Mouse (Mus musculus): ENCODE data around the gene Spaca4. TPM values are rescaled to one million over a fixed set of nuclear protein-coding genes. Genes with fewer than 3 reads are reported as not detected.

The Spaca4 gene
- polyA plus RNA-seq, 1 experiment, result not detected

GRCm38 (mm10) chr7:45739162-45739763 lies 13.7 kb upstream of the Spaca4 start:
- no peaks in the 10 kb centered on the region for H3K4me1 ChIP-seq (ENCODE audit: control insufficient read depth, insufficient read depth, low read length)
- H3K27ac ChIP-seq (ENCODE audit: insufficient read depth, low read length), result no peak overlapping the region
- TF ChIP-seq CTCF (IDR thresholded peaks at IDR 0.05; ENCODE audit: extremely low read depth, insufficient read depth, low read length) (peak; percentile 86), POLR2A (IDR thresholded peaks at IDR 0.05; ENCODE audit: extremely low read depth, insufficient read depth, low read length) (no peak)
- H3K4me3 ChIP-seq (ENCODE audit: insufficient read depth, low read length), result no peak overlapping the region

DNA sequence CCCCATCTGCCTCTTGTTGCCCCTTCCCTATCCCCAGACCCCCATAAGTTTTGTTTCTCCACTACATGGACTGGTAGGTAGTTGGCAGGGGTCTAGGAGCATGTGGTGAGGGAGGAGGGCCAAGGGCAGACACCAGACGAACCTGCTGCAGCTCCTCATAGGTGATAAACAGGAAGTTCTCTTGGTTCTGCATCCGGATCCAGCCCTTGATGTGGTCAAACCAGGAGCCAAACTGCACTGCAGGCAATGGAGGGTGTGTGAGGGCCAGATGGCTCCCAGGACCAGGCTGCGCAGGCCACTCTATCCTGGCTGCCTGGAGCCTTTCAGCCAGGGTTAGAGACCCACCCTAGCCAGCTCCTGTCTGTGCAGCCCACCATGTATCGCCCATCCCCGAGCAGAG lies 7.9 kb upstream of the Spaca4 start:
- Histone ChIP-seq H3K4me3 (ENCODE audit: insufficient read depth, low read length) (no peak overlapping the region), H3K4me1 (ENCODE audit: control insufficient read depth, insufficient read depth, low read length) (no peaks in the 10 kb centered on the region), H3K27ac (ENCODE audit: insufficient read depth, low read length) (no peak overlapping the region)
- TF ChIP-seq CTCF (IDR thresholded peaks at IDR 0.05; ENCODE audit: extremely low read depth, insufficient read depth, low read length) (no peak), POLR2A (IDR thresholded peaks at IDR 0.05; ENCODE audit: extremely low read depth, insufficient read depth, low read length) (no peak)

DNA sequence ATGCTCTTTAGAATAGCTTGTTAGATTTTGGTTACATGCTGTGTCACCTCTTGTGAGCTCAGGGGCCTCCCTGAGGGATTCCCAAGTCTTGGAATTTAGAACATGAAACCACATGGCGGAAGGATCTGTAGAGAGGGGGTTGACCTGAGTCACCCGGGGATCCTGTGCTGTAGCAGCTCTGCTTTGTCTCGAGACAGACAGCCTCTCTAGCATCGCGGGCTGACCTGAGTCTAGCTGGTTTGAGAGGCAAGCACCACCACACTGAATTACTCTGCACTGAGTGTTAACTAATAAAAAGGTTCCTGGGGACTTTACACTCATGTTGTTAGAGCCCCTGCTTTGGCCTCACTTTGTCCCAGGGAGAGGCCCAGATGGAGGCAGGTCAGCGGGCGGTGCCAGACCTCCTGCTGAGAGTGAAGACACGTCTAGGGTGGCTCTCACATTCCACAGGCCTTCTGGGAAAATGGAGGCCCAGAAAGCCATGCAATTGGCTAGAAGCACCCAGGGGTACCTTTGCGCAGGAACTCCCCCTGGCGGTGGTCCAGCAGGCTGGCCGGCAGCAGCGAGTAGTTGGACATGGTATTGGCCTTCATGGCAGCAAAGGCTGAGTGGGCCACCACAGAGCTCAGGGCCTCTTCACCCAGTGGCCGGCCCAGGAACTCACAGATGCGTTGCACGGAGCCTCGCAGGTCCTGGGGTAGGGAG lies 5.3 kb upstream of the Spaca4 start:
- no peak overlapping the region for H3K4me3 ChIP-seq (ENCODE audit: insufficient read depth, low read length)
- no peaks in the 10 kb centered on the region for H3K4me1 ChIP-seq (ENCODE audit: control insufficient read depth, insufficient read depth, low read length)
- no peak overlapping the region for H3K27ac ChIP-seq (ENCODE audit: insufficient read depth, low read length)
- TF ChIP-seq CTCF (IDR thresholded peaks at IDR 0.05; ENCODE audit: extremely low read depth, insufficient read depth, low read length), result no peak
- no peak for TF ChIP-seq POLR2A (IDR thresholded peaks at IDR 0.05; ENCODE audit: extremely low read depth, insufficient read depth, low read length)

GRCm38 (mm10) chr7:45727625-45728024 lies 2.0 kb upstream of the Spaca4 start:
- no peak overlapping the region for H3K4me3 ChIP-seq (ENCODE audit: insufficient read depth, low read length)
- TF ChIP-seq POLR2A (IDR thresholded peaks at IDR 0.05; ENCODE audit: extremely low read depth, insufficient read depth, low read length), result no peak
- TF ChIP-seq CTCF (IDR thresholded peaks at IDR 0.05; ENCODE audit: extremely low read depth, insufficient read depth, low read length), result no peak

DNA sequence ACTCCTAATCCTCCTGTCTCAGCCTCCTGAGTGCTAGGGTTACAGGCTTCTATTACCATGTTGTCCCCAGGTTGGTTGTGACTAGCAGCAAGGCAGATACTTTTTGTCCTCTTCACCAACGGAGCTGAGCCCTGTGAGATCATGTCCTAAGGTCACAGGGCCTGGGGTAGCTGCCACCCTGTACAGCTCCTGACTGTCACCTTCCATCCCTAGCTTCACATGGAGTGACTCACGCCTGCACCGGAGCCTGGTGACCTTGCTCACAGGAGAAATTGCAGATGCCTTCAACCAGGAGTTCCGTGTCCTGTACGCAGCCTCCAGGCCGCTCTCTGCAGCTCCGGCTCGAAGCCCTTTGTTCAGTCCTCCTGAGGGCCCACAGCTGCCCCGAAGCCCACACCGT lies 806 bp upstream of the Spaca4 start:
- TF ChIP-seq CTCF (IDR thresholded peaks at IDR 0.05; ENCODE audit: extremely low read depth, insufficient read depth, low read length) (no peak), POLR2A (IDR thresholded peaks at IDR 0.05; ENCODE audit: extremely low read depth, insufficient read depth, low read length) (no peak)
- H3K27ac ChIP-seq (ENCODE audit: insufficient read depth, low read length), result no peak overlapping the region
- H3K4me3 ChIP-seq (ENCODE audit: insufficient read depth, low read length), result no peak overlapping the region
- H3K4me1 ChIP-seq (ENCODE audit: control insufficient read depth, insufficient read depth, low read length), result no peaks in the 10 kb centered on the region

More at GRCm38 (mm10) chr7:45727625-45728024, 2.0 kb upstream of the Spaca4 start:
- no peaks in the 10 kb centered on the region for H3K4me1 ChIP-seq (ENCODE audit: control insufficient read depth, insufficient read depth, low read length)
- H3K27ac ChIP-seq (ENCODE audit: insufficient read depth, low read length), result no peak overlapping the region

GRCm38 (mm10) chr7:45725151-45725550 lies 462 bp downstream of the Spaca4 start:
- no peak for TF ChIP-seq CTCF (IDR thresholded peaks at IDR 0.05; ENCODE audit: extremely low read depth, insufficient read depth, low read length)
- no peak for TF ChIP-seq POLR2A (IDR thresholded peaks at IDR 0.05; ENCODE audit: extremely low read depth, insufficient read depth, low read length)
- Histone ChIP-seq H3K27ac (ENCODE audit: insufficient read depth, low read length) (no peak overlapping the region), H3K4me3 (ENCODE audit: insufficient read depth, low read length) (no peak overlapping the region), H3K4me1 (ENCODE audit: control insufficient read depth, insufficient read depth, low read length) (no peaks in the 10 kb centered on the region)

GRCm38 (mm10) chr7:45723781-45724180 lies 1.8 kb downstream of the Spaca4 start:
- Histone ChIP-seq H3K4me3 (ENCODE audit: insufficient read depth, low read length) (no peak overlapping the region), H3K27ac (ENCODE audit: insufficient read depth, low read length) (no peak overlapping the region), H3K4me1 (ENCODE audit: control insufficient read depth, insufficient read depth, low read length) (no peaks in the 10 kb centered on the region; the same call in 1 of the 2 replicates)
- TF ChIP-seq POLR2A (IDR thresholded peaks at IDR 0.05; ENCODE audit: extremely low read depth, insufficient read depth, low read length), result no peak
- no peak for TF ChIP-seq CTCF (IDR thresholded peaks at IDR 0.05; ENCODE audit: extremely low read depth, insufficient read depth, low read length)

- Histone ChIP-seq H3K4me1 (ENCODE audit: control insufficient read depth, insufficient read depth, low read length) (no peaks in the 10 kb centered on the region; the same call in 1 of the 2 replicates), H3K4me3 (ENCODE audit: insufficient read depth, low read length) (no peak overlapping the region), H3K27ac (ENCODE audit: insufficient read depth, low read length) (no peak overlapping the region)
- TF ChIP-seq CTCF (IDR thresholded peaks at IDR 0.05; ENCODE audit: extremely low read depth, insufficient read depth, low read length) (no peak), POLR2A (IDR thresholded peaks at IDR 0.05; ENCODE audit: extremely low read depth, insufficient read depth, low read length) (no peak)
Observed at GRCm38 (mm10) chr7:45723301-45723700, 2.3 kb downstream of the Spaca4 start.

GRCm38 (mm10) chr7:45722348-45722713 lies 3.3 kb downstream of the Spaca4 start:
- Histone ChIP-seq H3K4me1 (ENCODE audit: control insufficient read depth, insufficient read depth, low read length) (no peaks in the 10 kb centered on the region; the same call in 1 of the 2 replicates), H3K4me3 (ENCODE audit: insufficient read depth, low read length) (no peak overlapping the region), H3K27ac (ENCODE audit: insufficient read depth, low read length) (no peak overlapping the region)
- no peak for TF ChIP-seq POLR2A (IDR thresholded peaks at IDR 0.05; ENCODE audit: extremely low read depth, insufficient read depth, low read length)
- no peak for TF ChIP-seq CTCF (IDR thresholded peaks at IDR 0.05; ENCODE audit: extremely low read depth, insufficient read depth, low read length)

Data from cortical plate, adult 2 months (tissue).